Mouse (Mus musculus): Measurements from ENCODE around the gene Agr3.

- TF ChIP-seq POLR2A (IDR thresholded peaks at IDR 0.05; ENCODE audit: borderline replicate concordance, extremely low read depth, insufficient read depth, insufficient read length, poor library complexity, severe bottlenecking) (no peak), CTCF (IDR thresholded peaks at IDR 0.05; ENCODE audit: borderline replicate concordance, extremely low read depth, insufficient read depth, insufficient read length) (no peak)
Measured at GRCm38 (mm10) chr12:35951757-35952156, 26.3 kb downstream of the Agr3 start.
